Comparison of ENCODE assay signal across 23 mouse cellular contexts in the genomic region with DNA sequence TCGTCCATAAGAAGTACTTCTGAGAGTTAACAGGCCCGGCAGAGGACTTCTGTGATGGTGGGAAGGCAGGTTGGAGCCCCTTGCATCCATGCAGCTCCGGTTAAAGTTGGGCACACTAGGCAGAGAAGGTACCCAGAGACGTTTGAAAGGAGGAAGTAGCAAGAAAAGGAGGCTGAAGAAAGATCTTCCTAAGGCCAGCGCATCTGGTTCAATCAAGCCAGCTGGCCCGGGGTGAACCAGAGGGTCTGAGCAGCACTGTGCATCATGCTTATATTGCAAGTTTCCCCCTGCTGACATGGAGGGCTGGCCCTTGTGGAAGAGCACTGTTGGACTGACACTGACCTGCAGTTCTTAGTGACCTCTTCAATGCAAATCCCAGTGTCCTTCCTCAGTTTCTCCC. TPM values are rescaled to one million over a fixed set of nuclear protein-coding genes. Genes with fewer than 3 reads are reported as not detected.
DNase-seq lines count a peak whose midpoint lies in the region; ATAC-seq lines count a peak whose summit lies in the region.
"Had no signal": no experiment of that assay in that cellular context is flagged by ENCODE, and none has a peak within 500 bp of the region (broad histone marks: within the 10 kb centered on the region; RNA-seq: fewer than 3 reads in every experiment).

No protein-coding gene starts in this region.

- ATAC-seq in liver, embryonic 12.5 days = no peak
- ATAC-seq in granulocyte monocyte progenitor cell, adult 5-6 weeks (replicated peaks; ENCODE audit: poor library complexity, severe bottlenecking) = peak; percentile 59
- ATAC-seq in megakaryocyte, adult 5-6 weeks (ENCODE audit: poor library complexity, severe bottlenecking) = peak; percentile 66
- ATAC-seq: midbrain, embryonic 13.5 days had no signal

- H3K4me1 ChIP-seq in liver, embryonic 12.5 days = peaks cover 79% of the 10 kb centered on the region

- no peaks in the 10 kb centered on the region for H3K36me3 ChIP-seq in liver, embryonic 12.5 days
- H3K36me3 ChIP-seq: embryonic facial prominence, embryonic 10.5 days; embryonic facial prominence, embryonic 15.5 days; forebrain, embryonic 12.5 days; hindbrain, embryonic 12.5 days; limb, embryonic 13.5 days; midbrain, embryonic 13.5 days; neural tube, embryonic 13.5 days had no signal

- no peak overlapping the region for H3K4me2 ChIP-seq in liver, embryonic 12.5 days
- H3K4me2 ChIP-seq: embryonic facial prominence, embryonic 15.5 days; forebrain, embryonic 12.5 days; heart, embryonic 11.5 days; hindbrain, embryonic 12.5 days; limb, embryonic 13.5 days; midbrain, embryonic 13.5 days; neural tube, embryonic 13.5 days had no signal

- WGBS in liver, embryonic 12.5 days (ENCODE audit: insufficient replicate concordance) = 38% methylated on average over 6 of the region's 6 CpGs

- H3K27ac ChIP-seq in liver, embryonic 12.5 days = no peak overlapping the region
- H3K27ac ChIP-seq: embryonic facial prominence, embryonic 10.5 days; embryonic facial prominence, embryonic 15.5 days; forebrain, embryonic 12.5 days; hindbrain, embryonic 12.5 days; limb, embryonic 13.5 days; midbrain, embryonic 13.5 days; neural tube, embryonic 13.5 days had no signal

- peak overlapping the region; percentile 25; the same call in 1 of the 2 replicates for H3K9ac ChIP-seq in liver, embryonic 12.5 days
- H3K9ac ChIP-seq: embryonic facial prominence, embryonic 15.5 days; forebrain, embryonic 12.5 days; forebrain, postnatal 0 days; hindbrain, embryonic 12.5 days; midbrain, embryonic 13.5 days; neural tube, embryonic 13.5 days had no signal

- H3K4me3 ChIP-seq in liver, embryonic 12.5 days = no peak overlapping the region
- H3K4me3 ChIP-seq: embryonic facial prominence, embryonic 10.5 days; embryonic facial prominence, embryonic 15.5 days; forebrain, embryonic 12.5 days; hindbrain, embryonic 12.5 days; limb, embryonic 13.5 days; midbrain, embryonic 13.5 days; neural tube, embryonic 13.5 days had no signal

- peaks cover 15% of the 10 kb centered on the region for H3K27me3 ChIP-seq in liver, embryonic 12.5 days (replicated peaks)
- H3K27me3 ChIP-seq: embryonic facial prominence, embryonic 15.5 days; hindbrain, embryonic 12.5 days had no signal

- DNase-seq in liver = no peak
- no peak for DNase-seq in left cerebral cortex, postnatal 10 days (ENCODE audit: extremely low spot score in 1 of 2, low spot score in 2 of 2)
- no peak for DNase-seq in layer of hippocampus, postnatal 10 days (ENCODE audit: low spot score in 2 of 2)
- DNase-seq in kidney, postnatal 25 days = no peak
- DNase-seq: adrenal gland, postnatal 25 days; forebrain, postnatal 0 days; heart, postnatal 36 days; kidney, postnatal 4 days; layer of hippocampus, adult 9-11 months; lung, postnatal 36 days; right cerebral cortex, postnatal 4 days; thymus, postnatal 14 days had no signal

- intact Hi-C loops in left cerebral cortex, postnatal 10 days (cut with DNase I) = no loop called here

- H3K9me3 ChIP-seq in liver, embryonic 12.5 days (replicated peaks) = no peaks in the 10 kb centered on the region
- H3K9me3 ChIP-seq: embryonic facial prominence, embryonic 10.5 days; embryonic facial prominence, embryonic 15.5 days; forebrain, embryonic 12.5 days; hindbrain, embryonic 12.5 days; limb, embryonic 13.5 days; midbrain, embryonic 13.5 days; neural tube, embryonic 13.5 days had no signal

RNA-seq across cellular contexts. Expression of a gene that starts 6.0 kb away (rescaled TPM):
- 26.8 and 28.9 TPM in 2 replicates for polyA plus RNA-seq in liver, embryonic 12.5 days (2016; fragmentation: Nextera tagmentation; extraction: Ambion mirVana)
- total RNA-seq in granulocyte monocyte progenitor cell, adult 5-6 weeks (2014; fragmentation: Nextera tagmentation) = 51.0 and 55.5 TPM in 2 replicates
- total RNA-seq in granulocyte monocyte progenitor cell, adult 5-6 weeks (2017) = 12.8 and 17.0 TPM in 2 replicates
- total RNA-seq in megakaryocyte, adult 5-6 weeks (2015) = 54.5 and 60.9 TPM in 2 replicates
- total RNA-seq in megakaryocyte, adult 5-6 weeks (2017) = 9.5 and 21.8 TPM in 2 replicates
- 10 to 100 TPM; 44.6 to 45.9 TPM for total RNA-seq in left cerebral cortex, postnatal 10 days (2021)
- total RNA-seq in layer of hippocampus, postnatal 10 days (2021) = 10 to 100 TPM; 51.0 to 54.3 TPM

RNA-seq across cellular contexts. Expression of a gene that starts 6.8 kb away (rescaled TPM):
- polyA plus RNA-seq in liver, embryonic 12.5 days (2016; fragmentation: Nextera tagmentation; extraction: Ambion mirVana) = 11.3 and 12.9 TPM in 2 replicates
- total RNA-seq in granulocyte monocyte progenitor cell, adult 5-6 weeks (2014; fragmentation: Nextera tagmentation) = 12.4 and 26.0 TPM in 2 replicates
- 15.0 and 15.4 TPM in 2 replicates for total RNA-seq in granulocyte monocyte progenitor cell, adult 5-6 weeks (2017)
- total RNA-seq in megakaryocyte, adult 5-6 weeks (2015) = 22.3 and 25.1 TPM in 2 replicates
- 33.0 and 43.3 TPM in 2 replicates for total RNA-seq in megakaryocyte, adult 5-6 weeks (2017)
- total RNA-seq in left cerebral cortex, postnatal 10 days (2021) = 1 to 10 TPM; 2.1 to 2.9 TPM
- 1 to 10 TPM; 2.0 to 3.6 TPM for total RNA-seq in layer of hippocampus, postnatal 10 days (2021)
